Comparison of ENCODE assay signal across 19 mouse cellular contexts in genomic region chr14:20242454-20242853, GRCm38 (mm10). TPM values are rescaled to one million over a fixed set of nuclear protein-coding genes. Genes with fewer than 3 reads are reported as not detected.
"Had no signal": no experiment of that assay in that cellular context is flagged by ENCODE, and none has a peak within 500 bp of the region (broad histone marks: within the 10 kb centered on the region; RNA-seq: fewer than 3 reads in every experiment).

No protein-coding gene starts in this region.

- H3K27ac ChIP-seq: layer of hippocampus, adult 2 months; limb, embryonic 12.5 days; liver, embryonic 15.5 days; midbrain, embryonic 15.5 days; neural tube, embryonic 12.5 days had no signal

- H3K4me1 ChIP-seq: limb, embryonic 12.5 days; liver, embryonic 15.5 days; midbrain, embryonic 15.5 days had no signal

- DNase-seq: liver; lung, adult 2 months; lung, postnatal 4 days; thymus, adult 18-20 months; thymus, postnatal 14 days had no signal

- H3K36me3 ChIP-seq: limb, embryonic 12.5 days; liver, embryonic 15.5 days; midbrain, embryonic 15.5 days; neural tube, embryonic 12.5 days had no signal

- ATAC-seq: intestine, postnatal 0 days; lung, postnatal 0 days; midbrain, embryonic 15.5 days had no signal

- H3K4me3 ChIP-seq: layer of hippocampus, adult 2 months; limb, embryonic 12.5 days; liver, embryonic 15.5 days; midbrain, embryonic 15.5 days; neural tube, embryonic 12.5 days had no signal

- H3K4me2 ChIP-seq: limb, embryonic 12.5 days; liver, embryonic 15.5 days; midbrain, embryonic 11.5 days; midbrain, embryonic 15.5 days; neural tube, embryonic 12.5 days had no signal

- H3K27me3 ChIP-seq: limb, embryonic 12.5 days; liver, embryonic 15.5 days; midbrain, embryonic 15.5 days; neural tube, embryonic 12.5 days had no signal

- H3K9me3 ChIP-seq: liver, embryonic 15.5 days; midbrain, embryonic 15.5 days; neural tube, embryonic 12.5 days had no signal

- H3K9ac ChIP-seq: limb, embryonic 12.5 days; liver, embryonic 15.5 days; midbrain, embryonic 15.5 days; neural tube, embryonic 12.5 days had no signal

RNA-seq across cellular contexts. Expression of gene Kcnk16, which starts 26.5 kb away (rescaled TPM):
- total RNA-seq: layer of hippocampus, adult 2 months; layer of hippocampus, postnatal 10 days; left cerebral cortex, postnatal 36 days; megakaryocyte, adult 5-6 weeks; monocyte, adult 5-6 weeks; neutrophil, adult 5-6 weeks had no signal
- polyA plus RNA-seq: kidney, embryonic 16.5 days; limb, embryonic 12.5 days; lung, adult 2 months; lung, postnatal 0 days; midbrain, embryonic 11.5 days; midbrain, embryonic 15.5 days; neural tube, embryonic 12.5 days had no signal
